ENCODE assay signal across 15 mouse cellular contexts in the genomic region with DNA sequence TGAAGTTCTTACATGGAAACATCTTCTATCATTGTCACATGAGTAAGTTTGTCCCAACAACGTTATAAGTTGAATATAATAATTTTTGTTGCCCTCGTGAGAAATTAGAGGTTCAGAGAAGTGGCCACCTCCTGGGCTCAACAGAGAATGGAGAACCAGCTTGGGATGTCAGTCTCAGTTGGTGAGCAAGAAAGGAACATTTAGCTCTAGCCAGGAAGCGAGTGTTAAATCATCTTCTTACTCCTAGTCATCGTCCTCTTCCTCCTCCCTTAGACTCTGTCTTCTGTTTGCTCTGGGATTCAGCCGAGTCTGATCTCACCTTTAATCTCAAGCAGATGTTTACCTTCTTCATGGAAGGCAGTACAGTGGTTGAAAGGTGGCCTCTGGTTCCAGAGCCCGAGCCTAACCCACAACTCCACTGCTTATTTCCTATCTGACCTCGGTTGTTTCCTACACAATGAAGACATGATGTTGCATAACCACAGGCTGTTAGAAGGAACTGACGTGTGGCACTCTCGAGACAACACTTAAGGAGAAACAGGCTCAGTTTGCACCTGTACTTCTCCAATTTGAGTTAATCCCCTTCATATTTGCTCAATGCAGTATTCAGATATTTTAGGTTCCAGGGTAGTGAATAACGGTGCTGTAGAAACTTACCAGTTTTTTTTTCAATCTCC.
"Had no signal": no experiment of that assay in that cellular context is flagged by ENCODE, and none has a peak within 500 bp of the region (broad histone marks: within the 10 kb centered on the region; RNA-seq: fewer than 3 reads in every experiment).

No protein-coding gene starts in this region.

- H3K9me3 ChIP-seq: intestine, embryonic 15.5 days; limb, embryonic 12.5 days; megakaryocyte, embryonic 14.5 days; midbrain, embryonic 12.5 days had no signal

- H3K27me3 ChIP-seq: intestine, embryonic 15.5 days; limb, embryonic 12.5 days; megakaryocyte, embryonic 14.5 days; midbrain, embryonic 12.5 days had no signal

- H3K4me2 ChIP-seq: intestine, embryonic 15.5 days; limb, embryonic 12.5 days; lung, embryonic 14.5 days; midbrain, embryonic 12.5 days had no signal

- H3K4me3 ChIP-seq: intestine, embryonic 15.5 days; limb, embryonic 12.5 days; megakaryocyte, embryonic 14.5 days; midbrain, embryonic 12.5 days had no signal

- DNase-seq: kidney, adult 18-20 months; kidney, postnatal 14 days; layer of hippocampus, adult 9-11 months; layer of hippocampus, postnatal 36 days; liver; lung, embryonic 14.5 days; right cerebral cortex, postnatal 4 days; spleen, adult 18-20 months; thymus, adult 18-20 months; thymus, postnatal 14 days had no signal

- H3K4me1 ChIP-seq: intestine, embryonic 15.5 days; limb, embryonic 12.5 days; midbrain, embryonic 12.5 days had no signal

- H3K9ac ChIP-seq: intestine, embryonic 15.5 days; limb, embryonic 12.5 days; liver, embryonic 14.5 days; lung, embryonic 14.5 days; midbrain, embryonic 12.5 days had no signal

- H3K36me3 ChIP-seq: intestine, embryonic 15.5 days; limb, embryonic 12.5 days; midbrain, embryonic 12.5 days had no signal

- ATAC-seq: intestine, embryonic 15.5 days had no signal

- H3K27ac ChIP-seq: intestine, embryonic 15.5 days; limb, embryonic 12.5 days; liver, embryonic 14.5 days; midbrain, embryonic 12.5 days had no signal
